Mouse (Mus musculus): ENCODE results near the gene Bcar1.

DNA sequence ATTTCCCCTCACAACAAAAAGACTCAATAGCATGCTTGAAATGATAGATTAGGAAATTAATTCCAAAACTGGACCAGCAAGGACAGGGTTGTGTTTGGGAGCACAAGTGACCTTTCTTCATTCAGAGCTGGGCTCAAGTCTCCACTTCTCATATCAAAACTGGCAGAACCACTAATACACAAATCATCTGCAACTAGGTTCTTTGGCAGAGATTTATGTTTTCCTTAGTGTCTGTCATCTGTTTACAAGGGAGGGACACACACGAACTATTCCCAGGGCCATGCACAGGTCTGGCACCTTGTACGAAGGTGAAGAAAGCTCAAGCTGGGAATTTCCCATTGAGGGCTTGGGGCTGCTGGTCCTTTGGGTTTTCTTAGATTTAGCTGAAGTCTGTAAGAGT, 38.6 kb upstream of the Bcar1 start:
- no peak for TF ChIP-seq EP300 (IDR thresholded peaks at IDR 0.05; ENCODE audit: low read depth)
- no peak for TF ChIP-seq CTCF (IDR thresholded peaks at IDR 0.05; ENCODE audit: low read depth)
